17 mouse cellular contexts compared by ENCODE assay signal in the genomic region with DNA sequence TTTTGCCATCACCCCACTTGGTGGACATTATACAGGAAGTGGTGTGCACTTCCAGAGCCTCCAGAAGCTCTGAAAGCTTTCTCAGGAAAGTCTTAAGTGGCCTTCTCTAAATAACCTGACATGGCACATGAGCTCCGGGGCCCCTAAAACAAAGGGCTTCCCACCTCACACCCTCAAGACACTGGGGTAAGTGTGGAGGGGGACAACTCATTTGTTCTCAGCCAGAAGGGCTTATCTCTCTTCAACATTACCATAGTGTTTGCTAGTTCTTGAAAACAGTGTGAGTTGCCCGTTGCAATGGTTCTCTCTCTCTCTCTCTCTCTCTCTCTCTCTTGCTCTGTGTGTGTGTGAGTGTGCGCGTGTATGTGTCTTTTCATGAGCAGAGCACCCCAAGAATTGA.
"Had no signal": no experiment of that assay in that cellular context is flagged by ENCODE, and none has a peak within 500 bp of the region (broad histone marks: within the 10 kb centered on the region; RNA-seq: fewer than 3 reads in every experiment).

No protein-coding gene starts in this region.

- DNase-seq: kidney, adult 18-20 months; kidney, adult 9 months; kidney, postnatal 14 days; layer of hippocampus, adult 9-11 months; lung, embryonic 14.5 days; midbrain, embryonic 14.5 days; right cerebral cortex, adult 18-20 months; right cerebral cortex, postnatal 14 days; right cerebral cortex, postnatal 4 days; thymus, postnatal 25 days had no signal

- H3K9me3 ChIP-seq: intestine, embryonic 15.5 days; liver, embryonic 15.5 days; stomach, embryonic 15.5 days had no signal

- ATAC-seq: intestine, embryonic 15.5 days; lung, postnatal 0 days had no signal

- H3K36me3 ChIP-seq: intestine, embryonic 15.5 days; liver, embryonic 15.5 days; stomach, embryonic 15.5 days had no signal

- H3K4me3 ChIP-seq: intestine, embryonic 15.5 days; layer of hippocampus, adult 2 months; liver, embryonic 15.5 days; stomach, embryonic 15.5 days had no signal

- H3K27me3 ChIP-seq: intestine, embryonic 15.5 days; liver, embryonic 15.5 days; stomach, embryonic 15.5 days had no signal

- H3K4me2 ChIP-seq: intestine, embryonic 15.5 days; liver, embryonic 15.5 days; lung, embryonic 14.5 days; midbrain, embryonic 11.5 days; stomach, embryonic 15.5 days had no signal

- H3K27ac ChIP-seq: intestine, embryonic 15.5 days; layer of hippocampus, adult 2 months; liver, embryonic 15.5 days; macrophage; stomach, embryonic 15.5 days had no signal

- H3K9ac ChIP-seq: intestine, embryonic 15.5 days; liver, embryonic 15.5 days; lung, embryonic 14.5 days; stomach, embryonic 15.5 days had no signal
